Comparison of ENCODE assay signal across 11 mouse cellular contexts in the genomic region with DNA sequence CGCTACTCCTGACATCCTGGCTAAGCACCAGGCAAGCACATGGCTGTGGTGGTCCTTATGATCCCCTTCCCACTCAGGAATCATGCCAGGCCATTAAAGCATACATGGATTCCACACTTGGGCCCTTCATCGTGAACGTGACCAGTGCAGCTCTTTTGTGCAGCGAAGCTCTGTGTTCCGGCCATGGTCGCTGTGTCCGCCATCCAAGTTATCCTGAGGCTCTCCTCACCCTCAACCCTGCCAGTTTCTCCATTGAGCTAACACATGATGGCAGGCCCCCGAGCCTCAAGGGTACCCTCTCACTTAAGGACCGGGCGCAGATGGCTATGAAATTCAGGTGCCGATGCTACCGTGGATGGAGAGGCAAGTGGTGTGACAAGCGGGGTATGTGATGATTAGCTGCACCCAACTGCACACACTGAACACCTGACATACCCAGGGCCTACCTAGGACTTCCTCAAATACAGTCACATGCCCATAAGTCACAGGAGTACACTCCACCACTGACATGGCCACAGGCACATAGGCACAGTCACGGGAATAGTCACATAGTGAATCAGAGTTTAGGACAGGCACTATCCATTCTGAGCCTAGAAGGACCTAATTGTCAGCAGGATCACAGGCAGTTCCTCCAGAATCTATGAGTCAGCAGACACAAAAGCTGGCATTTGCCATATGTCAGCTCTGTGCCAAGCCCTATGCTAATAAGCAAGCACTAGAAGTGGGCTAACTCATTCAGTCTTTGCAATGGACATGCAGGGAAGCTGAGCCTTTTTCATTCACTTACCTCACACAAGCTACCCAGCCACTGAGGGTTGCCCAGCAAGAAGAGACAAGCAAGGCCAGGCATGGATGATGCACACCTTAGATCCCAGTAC. TPM values are rescaled to one million over a fixed set of nuclear protein-coding genes. Genes with fewer than 3 reads are reported as not detected.
A peak's percentile ranks its signal among the peaks of the same experiment; 100 is the strongest.
DNase-seq lines count a peak whose midpoint lies in the region; ATAC-seq and TF ChIP-seq lines count a peak whose summit lies in the region.
"Had no signal": no experiment of that assay in that cellular context is flagged by ENCODE, and none has a peak within 500 bp of the region (broad histone marks: within the 10 kb centered on the region; RNA-seq: fewer than 3 reads in every experiment).

No protein-coding gene starts in this region.

- no peaks in the 10 kb centered on the region for H3K9me3 ChIP-seq in kidney, embryonic 16.5 days (ENCODE audit: low read length)
- H3K9me3 ChIP-seq in MEL (replicated peaks; ENCODE audit: insufficient read depth, low read length) = no peaks in the 10 kb centered on the region
- no peaks in the 10 kb centered on the region for H3K9me3 ChIP-seq in embryonic facial prominence, embryonic 10.5 days
- no peaks in the 10 kb centered on the region for H3K9me3 ChIP-seq in limb, embryonic 15.5 days

- no peak overlapping the region for H3K4me2 ChIP-seq in kidney, embryonic 16.5 days (replicated peaks; ENCODE audit: low read depth, low read length)
- H3K4me2 ChIP-seq in limb, embryonic 15.5 days = peak overlapping the region; percentile 70; the same call in 1 of the 2 replicates

- TF ChIP-seq EP300 in MEL (IDR thresholded peaks at IDR 0.05; ENCODE audit: low read depth in 1 of 2, low read length in 2 of 2) = no peak

- TF ChIP-seq POLR2A in MEL (IDR thresholded peaks at IDR 0.05; ENCODE audit: control insufficient read depth in 1 of 2, insufficient read depth in 1 of 2, low read depth in 1 of 2, low read length in 2 of 2, poor library complexity in 1 of 2) = no peak

- H3K9ac ChIP-seq in kidney, embryonic 16.5 days (replicated peaks; ENCODE audit: low read length) = no peak overlapping the region; the same call in 1 of the 2 replicates
- no peak overlapping the region for H3K9ac ChIP-seq in MEL (ENCODE audit: control insufficient read depth, low read depth, low read length, poor library complexity, severe bottlenecking)
- no peak overlapping the region for H3K9ac ChIP-seq in limb, embryonic 15.5 days

- H3K27ac ChIP-seq in kidney, embryonic 16.5 days (ENCODE audit: low read length) = peak overlapping the region; percentile 96; the same call in 1 of the 2 replicates
- peak overlapping the region; percentile 13 for H3K27ac ChIP-seq in MEL (ENCODE audit: control insufficient read depth, low read depth, low read length)
- peak overlapping the region; percentile 93; the same call in 1 of the 2 replicates for H3K27ac ChIP-seq in embryonic facial prominence, embryonic 10.5 days (replicated peaks)
- H3K27ac ChIP-seq in limb, embryonic 15.5 days = peak overlapping the region; percentile 96

- H3K4me3 ChIP-seq in kidney, embryonic 16.5 days (ENCODE audit: low read length) = no peak overlapping the region
- no peak overlapping the region; a peak in 1 of 4 replicates for H3K4me3 ChIP-seq in MEL (ENCODE audit: control insufficient read depth in 1 of 2, insufficient read depth in 1 of 2, low read depth in 2 of 2, low read length in 2 of 2)
- peak overlapping the region; percentile 77; the same call in 1 of the 2 replicates for H3K4me3 ChIP-seq in embryonic facial prominence, embryonic 10.5 days
- H3K4me3 ChIP-seq in limb, embryonic 15.5 days = no peak overlapping the region

- TF ChIP-seq RAD21 in MEL (IDR thresholded peaks at IDR 0.05; ENCODE audit: low read depth, low read length) = no peak

- ATAC-seq in kidney, embryonic 16.5 days (ENCODE audit: low FRiP score, low TSS enrichment) = no peak
- ATAC-seq in limb, embryonic 15.5 days (ENCODE audit: insufficient number of reproducible peaks, low FRiP score, low TSS enrichment, low read depth) = no peak

- peaks cover 48% of the 10 kb centered on the region for H3K4me1 ChIP-seq in kidney, embryonic 16.5 days (ENCODE audit: insufficient read depth, low read length)
- peaks cover 2 to 32% of the 10 kb centered on the region in 2 experiments; a peak in 3 of 4 replicates for H3K4me1 ChIP-seq in MEL (ENCODE audit: control insufficient read depth in 1 of 2, insufficient read depth in 2 of 2, low read length in 2 of 2)
- H3K4me1 ChIP-seq in embryonic facial prominence, embryonic 10.5 days = peaks cover 75% of the 10 kb centered on the region
- H3K4me1 ChIP-seq in limb, embryonic 15.5 days = peaks cover 55% of the 10 kb centered on the region

- H3K27me3 ChIP-seq in kidney, embryonic 16.5 days (ENCODE audit: insufficient read depth, low read length) = no peaks in the 10 kb centered on the region
- H3K27me3 ChIP-seq in MEL (ENCODE audit: control insufficient read depth in 1 of 2, insufficient read depth in 2 of 2, low read length in 2 of 2) = no peaks in the 10 kb centered on the region
- H3K27me3 ChIP-seq in embryonic facial prominence, embryonic 10.5 days (replicated peaks; ENCODE audit: low read depth, poor library complexity, severe bottlenecking) = no peaks in the 10 kb centered on the region
- no peaks in the 10 kb centered on the region for H3K27me3 ChIP-seq in limb, embryonic 15.5 days

- H3K79me2 ChIP-seq in MEL (ENCODE audit: control insufficient read depth, insufficient read depth, low read length, poor library complexity) = peaks cover 30% of the 10 kb centered on the region

- no peak for TF ChIP-seq CTCF in MEL (IDR thresholded peaks at IDR 0.05 in 2 of 3, conservative IDR thresholded peaks at IDR 0.05 in 1 of 3; ENCODE audit: control insufficient read depth in 1 of 3, insufficient read depth in 1 of 3, low read depth in 2 of 3, low read length in 3 of 3, poor library complexity in 1 of 3, severe bottlenecking in 1 of 3)

- peaks cover 14% of the 10 kb centered on the region for H3K36me3 ChIP-seq in kidney, embryonic 16.5 days (ENCODE audit: insufficient read depth, low read length)
- peaks cover 0 to 10% of the 10 kb centered on the region in 2 experiments; a peak in 2 of 4 replicates for H3K36me3 ChIP-seq in MEL (ENCODE audit: control insufficient read depth in 1 of 2, insufficient read depth in 2 of 2, low read length in 2 of 2)
- H3K36me3 ChIP-seq in embryonic facial prominence, embryonic 10.5 days (replicated peaks) = peaks cover 34% of the 10 kb centered on the region
- H3K36me3 ChIP-seq in limb, embryonic 15.5 days = peaks cover 19% of the 10 kb centered on the region

- 94% methylated on average over 14 of the region's 14 CpGs for WGBS in kidney, embryonic 16.5 days
- WGBS in embryonic facial prominence, embryonic 10.5 days = 92% methylated on average over 14 of the region's 14 CpGs
- WGBS in limb, embryonic 15.5 days = 91% methylated on average over 14 of the region's 14 CpGs

- intact Hi-C loops in left cerebral cortex, postnatal 36 days (cut with DNase I) = no loop called here

- DNase-seq in kidney, postnatal 36 days = no peak
- DNase-seq in MEL (ENCODE audit: low read depth, low spot score) = no peak
- no peak for DNase-seq in embryonic facial prominence, embryonic 10.5 days (ENCODE audit: low spot score)
- DNase-seq in left cerebral cortex, postnatal 36 days (ENCODE audit: low spot score in 2 of 2) = no peak
- DNase-seq in frontal cortex, postnatal 36 days (ENCODE audit: low spot score in 2 of 2) = no peak
- no peak for DNase-seq in left cerebral cortex, adult 9 months (ENCODE audit: low spot score in 2 of 2)
- DNase-seq: adrenal gland, postnatal 10 days; lung, adult 2 months; right cerebral cortex, postnatal 14 days had no signal

RNA-seq across cellular contexts. Expression of a gene that starts 0.6 kb away (rescaled TPM):
- polyA plus RNA-seq in kidney, embryonic 16.5 days (2015; fragmentation: Nextera tagmentation; extraction: Ambion mirVana) = 21.8 and 24.1 TPM in 2 replicates
- 14.3 and 15.1 TPM in 2 replicates for total RNA-seq in MEL (2012; rRNA removed)
- polyA plus RNA-seq in MEL (2012; ENCODE audit: insufficient read depth in 1 of 2, insufficient read length in 2 of 2, low read depth in 1 of 2, low replicate concordance in 2 of 2, missing spikeins in 1 of 2) = 10 to 100 TPM in 1 of 2 experiments, not detected in 1; 74.0 TPM
- polyA plus RNA-seq in embryonic facial prominence, embryonic 10.5 days (2016; fragmentation: Nextera tagmentation; extraction: Ambion mirVana) = 18.9 and 20.3 TPM in 2 replicates
- 17.6 and 21.4 TPM in 2 replicates for polyA plus RNA-seq in limb, embryonic 15.5 days (2015; fragmentation: Nextera tagmentation; extraction: Ambion mirVana)
- total RNA-seq in left cerebral cortex, postnatal 36 days (2021) = 10 to 100 TPM; 10.3 to 11.5 TPM

RNA-seq across cellular contexts. Expression of a gene that starts 1.4 kb away (rescaled TPM):
- 1.3 and 1.6 TPM in 2 replicates for polyA plus RNA-seq in kidney, embryonic 16.5 days (2015; fragmentation: Nextera tagmentation; extraction: Ambion mirVana)
- 1.8 and 2.3 TPM in 2 replicates for total RNA-seq in MEL (2012; rRNA removed)
- polyA plus RNA-seq in MEL (2012; ENCODE audit: insufficient read depth in 1 of 2, insufficient read length in 2 of 2, low read depth in 1 of 2, low replicate concordance in 2 of 2, missing spikeins in 1 of 2) = 1 to 10 TPM in 1 of 2 experiments, not detected in 1; 6.8 TPM
- 0.48 and 0.96 TPM in 2 replicates for polyA plus RNA-seq in embryonic facial prominence, embryonic 10.5 days (2016; fragmentation: Nextera tagmentation; extraction: Ambion mirVana)
- 1.6 and 1.8 TPM in 2 replicates for polyA plus RNA-seq in limb, embryonic 15.5 days (2015; fragmentation: Nextera tagmentation; extraction: Ambion mirVana)
- 1 to 10 TPM in 1 of 2 experiments, under 1 TPM in 1; 0.79 to 1.9 TPM for total RNA-seq in left cerebral cortex, postnatal 36 days (2021)

RNA-seq across cellular contexts. Expression of a gene that starts 2.5 kb away (rescaled TPM):
- 10.6 and 12.3 TPM in 2 replicates for polyA plus RNA-seq in kidney, embryonic 16.5 days (2015; fragmentation: Nextera tagmentation; extraction: Ambion mirVana)
- 1.1 and 1.3 TPM in 2 replicates for total RNA-seq in MEL (2012; rRNA removed)
- 1 to 10 TPM in 1 of 2 experiments, not detected in 1; 3.4 TPM for polyA plus RNA-seq in MEL (2012; ENCODE audit: insufficient read depth in 1 of 2, insufficient read length in 2 of 2, low read depth in 1 of 2, low replicate concordance in 2 of 2, missing spikeins in 1 of 2)
- 8.4 and 9.1 TPM in 2 replicates for polyA plus RNA-seq in embryonic facial prominence, embryonic 10.5 days (2016; fragmentation: Nextera tagmentation; extraction: Ambion mirVana)
- polyA plus RNA-seq in limb, embryonic 15.5 days (2015; fragmentation: Nextera tagmentation; extraction: Ambion mirVana) = 12.8 and 13.7 TPM in 2 replicates
- 1 to 10 TPM; 4.4 to 6.8 TPM for total RNA-seq in left cerebral cortex, postnatal 36 days (2021)

RNA-seq across cellular contexts. Expression of a gene that starts 8.2 kb away (rescaled TPM):
- polyA plus RNA-seq in kidney, embryonic 16.5 days (2015; fragmentation: Nextera tagmentation; extraction: Ambion mirVana) = 60.7 and 64.3 TPM in 2 replicates
- 136 and 147 TPM in 2 replicates for total RNA-seq in MEL (2012; rRNA removed)
- polyA plus RNA-seq in MEL (2012; ENCODE audit: insufficient read depth in 1 of 2, insufficient read length in 2 of 2, low read depth in 1 of 2, low replicate concordance in 2 of 2, missing spikeins in 1 of 2) = 100 to 1,000 TPM in 1 of 2 experiments, not detected in 1; 292 TPM
- 59.7 and 72.1 TPM in 2 replicates for polyA plus RNA-seq in embryonic facial prominence, embryonic 10.5 days (2016; fragmentation: Nextera tagmentation; extraction: Ambion mirVana)
- polyA plus RNA-seq in limb, embryonic 15.5 days (2015; fragmentation: Nextera tagmentation; extraction: Ambion mirVana) = 45.9 and 58.8 TPM in 2 replicates
- total RNA-seq in left cerebral cortex, postnatal 36 days (2021) = 10 to 100 TPM; 11.1 to 13.8 TPM

RNA-seq across cellular contexts. Expression of a gene that starts 11.5 kb away (rescaled TPM):
- 131 and 132 TPM in 2 replicates for polyA plus RNA-seq in kidney, embryonic 16.5 days (2015; fragmentation: Nextera tagmentation; extraction: Ambion mirVana)
- 24.8 and 32.0 TPM in 2 replicates for total RNA-seq in MEL (2012; rRNA removed)
- polyA plus RNA-seq in MEL (2012; ENCODE audit: insufficient read depth in 1 of 2, insufficient read length in 2 of 2, low read depth in 1 of 2, low replicate concordance in 2 of 2, missing spikeins in 1 of 2) = 10 to 100 TPM in 1 of 2 experiments, not detected in 1; 31.3 TPM
- 154 and 157 TPM in 2 replicates for polyA plus RNA-seq in embryonic facial prominence, embryonic 10.5 days (2016; fragmentation: Nextera tagmentation; extraction: Ambion mirVana)
- polyA plus RNA-seq in limb, embryonic 15.5 days (2015; fragmentation: Nextera tagmentation; extraction: Ambion mirVana) = 101 and 104 TPM in 2 replicates
- 10 to 100 TPM; 11.1 to 12.7 TPM for total RNA-seq in left cerebral cortex, postnatal 36 days (2021)

Comparison
In these comparisons a context has a peak if more than half of its experiments do, and no peak if none do; other contexts are left out.
1. H3K27ac ChIP-seq: peak in every context shown above with its lines; median percentile 96 in kidney, embryonic 16.5 days; 96 in limb, embryonic 15.5 days; 93 in embryonic facial prominence, embryonic 10.5 days; 13 in MEL.